Mouse (Mus musculus): Measurements from ENCODE around the gene Eif4e3. TPM values are rescaled to one million over a fixed set of nuclear protein-coding genes. Genes with fewer than 3 reads are reported as not detected.

Gene Eif4e3
- polyA plus RNA-seq, 1 experiment from 2014 or later, result 15.1 TPM

GRCm38 (mm10) chr6:99617415-99617814 lies 49.2 kb downstream of the Eif4e3 start:
- Histone ChIP-seq H3K9ac (replicated peaks; ENCODE audit: low read depth, low read length) (no peak overlapping the region), H3K4me2 (replicated peaks; ENCODE audit: low read depth, low read length) (no peak overlapping the region), H3K4me1 (ENCODE audit: control insufficient read depth, insufficient read depth, low read length) (peaks cover 6% of the 10 kb centered on the region; the same call in 1 of the 2 replicates), H3K9me3 (ENCODE audit: control insufficient read depth, low read depth, low read length) (no peaks in the 10 kb centered on the region), H3K27me3 (ENCODE audit: control insufficient read depth, insufficient read depth, low read length) (no peaks in the 10 kb centered on the region), H3K36me3 (ENCODE audit: control insufficient read depth, insufficient read depth, low read length) (no peaks in the 10 kb centered on the region), H3K27ac (ENCODE audit: low read length) (no peak overlapping the region), H3K4me3 (ENCODE audit: low read depth, low read length) (no peak overlapping the region)
- WGBS, result 90% methylated on average over 1 of the region's 1 CpGs
- ATAC-seq (ENCODE audit: insufficient number of reproducible peaks, insufficient read depth, low FRiP score, low read depth), result no peak

GRCm38 (mm10) chr6:99615272-99615751 lies 51.3 kb downstream of the Eif4e3 start:
- Histone ChIP-seq H3K4me2 (replicated peaks; ENCODE audit: low read depth, low read length) (no peak overlapping the region), H3K9ac (replicated peaks; ENCODE audit: low read depth, low read length) (no peak overlapping the region), H3K9me3 (ENCODE audit: control insufficient read depth, low read depth, low read length) (no peaks in the 10 kb centered on the region), H3K27ac (ENCODE audit: low read length) (no peak overlapping the region), H3K4me3 (ENCODE audit: low read depth, low read length) (no peak overlapping the region), H3K36me3 (ENCODE audit: control insufficient read depth, insufficient read depth, low read length) (no peaks in the 10 kb centered on the region), H3K4me1 (ENCODE audit: control insufficient read depth, insufficient read depth, low read length) (peaks cover 10% of the 10 kb centered on the region; the same call in 1 of the 2 replicates), H3K27me3 (ENCODE audit: control insufficient read depth, insufficient read depth, low read length) (no peaks in the 10 kb centered on the region)
- WGBS, result 27% methylated on average over 10 of the region's 10 CpGs
- no peak for ATAC-seq (ENCODE audit: insufficient number of reproducible peaks, insufficient read depth, low FRiP score, low read depth)

GRCm38 (mm10) chr6:99614566-99615271 lies 51.9 kb downstream of the Eif4e3 start:
- no peak overlapping the region for H3K4me3 ChIP-seq (ENCODE audit: low read depth, low read length)
- H3K27ac ChIP-seq (ENCODE audit: low read length), result no peak overlapping the region
- 38% methylated on average over 17 of the region's 17 CpGs for WGBS
- H3K9me3 ChIP-seq (ENCODE audit: control insufficient read depth, low read depth, low read length), result no peaks in the 10 kb centered on the region
- H3K4me1 ChIP-seq (ENCODE audit: control insufficient read depth, insufficient read depth, low read length), result peaks cover 7% of the 10 kb centered on the region; the same call in 1 of the 2 replicates
- no peak overlapping the region for H3K4me2 ChIP-seq (replicated peaks; ENCODE audit: low read depth, low read length)
- no peaks in the 10 kb centered on the region for H3K27me3 ChIP-seq (ENCODE audit: control insufficient read depth, insufficient read depth, low read length)
- no peak for ATAC-seq (ENCODE audit: insufficient number of reproducible peaks, insufficient read depth, low FRiP score, low read depth)
- H3K36me3 ChIP-seq (ENCODE audit: control insufficient read depth, insufficient read depth, low read length), result no peaks in the 10 kb centered on the region
- H3K9ac ChIP-seq (replicated peaks; ENCODE audit: low read depth, low read length), result no peak overlapping the region

GRCm38 (mm10) chr6:99611866-99612265 lies 54.7 kb downstream of the Eif4e3 start:
- no peak overlapping the region for H3K4me2 ChIP-seq (replicated peaks; ENCODE audit: low read depth, low read length)
- no peak for ATAC-seq (ENCODE audit: insufficient number of reproducible peaks, insufficient read depth, low FRiP score, low read depth)
- H3K4me1 ChIP-seq (ENCODE audit: control insufficient read depth, insufficient read depth, low read length), result peaks cover 7% of the 10 kb centered on the region; the same call in 1 of the 2 replicates
- no peak overlapping the region for H3K9ac ChIP-seq (replicated peaks; ENCODE audit: low read depth, low read length)
- H3K36me3 ChIP-seq (ENCODE audit: control insufficient read depth, insufficient read depth, low read length), result no peaks in the 10 kb centered on the region
- WGBS, result 59% methylated on average over 6 of the region's 6 CpGs
- H3K27ac ChIP-seq (ENCODE audit: low read length), result no peak overlapping the region
- H3K27me3 ChIP-seq (ENCODE audit: control insufficient read depth, insufficient read depth, low read length), result no peaks in the 10 kb centered on the region
- H3K4me3 ChIP-seq (ENCODE audit: low read depth, low read length), result no peak overlapping the region
- H3K9me3 ChIP-seq (ENCODE audit: control insufficient read depth, low read depth, low read length), result no peaks in the 10 kb centered on the region

- no peak overlapping the region for H3K9ac ChIP-seq (replicated peaks; ENCODE audit: low read depth, low read length)
- H3K36me3 ChIP-seq (ENCODE audit: control insufficient read depth, insufficient read depth, low read length), result no peaks in the 10 kb centered on the region
- no peaks in the 10 kb centered on the region for H3K9me3 ChIP-seq (ENCODE audit: control insufficient read depth, low read depth, low read length)
- H3K27ac ChIP-seq (ENCODE audit: low read length), result no peak overlapping the region
- peaks cover 7% of the 10 kb centered on the region; the same call in 1 of the 2 replicates for H3K4me1 ChIP-seq (ENCODE audit: control insufficient read depth, insufficient read depth, low read length)
- H3K4me3 ChIP-seq (ENCODE audit: low read depth, low read length), result no peak overlapping the region
- no peaks in the 10 kb centered on the region for H3K27me3 ChIP-seq (ENCODE audit: control insufficient read depth, insufficient read depth, low read length)
- no peak overlapping the region; the same call in 1 of the 2 replicates for H3K4me2 ChIP-seq (replicated peaks; ENCODE audit: low read depth, low read length)
- ATAC-seq (ENCODE audit: insufficient number of reproducible peaks, insufficient read depth, low FRiP score, low read depth), result no peak
- 39% methylated on average over 14 of the region's 14 CpGs for WGBS
Measured at GRCm38 (mm10) chr6:99610454-99611427, 55.8 kb downstream of the Eif4e3 start.

GRCm38 (mm10) chr6:99606079-99606478 lies 60.5 kb downstream of the Eif4e3 start:
- Histone ChIP-seq H3K4me3 (ENCODE audit: low read depth, low read length) (no peak overlapping the region), H3K4me1 (ENCODE audit: control insufficient read depth, insufficient read depth, low read length) (peaks cover 7% of the 10 kb centered on the region; the same call in 1 of the 2 replicates)

GRCm38 (mm10) chr6:99604758-99605157 lies 61.8 kb downstream of the Eif4e3 start:
- H3K9ac ChIP-seq (replicated peaks; ENCODE audit: low read depth, low read length), result no peak overlapping the region

More at GRCm38 (mm10) chr6:99606079-99606478, 60.5 kb downstream of the Eif4e3 start:
- Histone ChIP-seq H3K27ac (ENCODE audit: low read length) (no peak overlapping the region), H3K9me3 (ENCODE audit: control insufficient read depth, low read depth, low read length) (no peaks in the 10 kb centered on the region), H3K27me3 (ENCODE audit: control insufficient read depth, insufficient read depth, low read length) (no peaks in the 10 kb centered on the region), H3K9ac (replicated peaks; ENCODE audit: low read depth, low read length) (no peak overlapping the region), H3K4me2 (replicated peaks; ENCODE audit: low read depth, low read length) (no peak overlapping the region), H3K36me3 (ENCODE audit: control insufficient read depth, insufficient read depth, low read length) (no peaks in the 10 kb centered on the region)
- no peak for ATAC-seq (ENCODE audit: insufficient number of reproducible peaks, insufficient read depth, low FRiP score, low read depth)
- 79% methylated on average over 7 of the region's 7 CpGs for WGBS

GRCm38 (mm10) chr6:99602434-99602833 lies 64.1 kb downstream of the Eif4e3 start:
- Histone ChIP-seq H3K4me3 (ENCODE audit: low read depth, low read length) (no peak overlapping the region), H3K27ac (ENCODE audit: low read length) (no peak overlapping the region), H3K4me1 (ENCODE audit: control insufficient read depth, insufficient read depth, low read length) (no peaks in the 10 kb centered on the region), H3K9me3 (ENCODE audit: control insufficient read depth, low read depth, low read length) (no peaks in the 10 kb centered on the region), H3K36me3 (ENCODE audit: control insufficient read depth, insufficient read depth, low read length) (no peaks in the 10 kb centered on the region), H3K4me2 (replicated peaks; ENCODE audit: low read depth, low read length) (no peak overlapping the region), H3K27me3 (ENCODE audit: control insufficient read depth, insufficient read depth, low read length) (no peaks in the 10 kb centered on the region), H3K9ac (replicated peaks; ENCODE audit: low read depth, low read length) (no peak overlapping the region)
- ATAC-seq (ENCODE audit: insufficient number of reproducible peaks, insufficient read depth, low FRiP score, low read depth), result no peak
- WGBS, result 94% methylated on average over 7 of the region's 7 CpGs

More at GRCm38 (mm10) chr6:99604758-99605157, 61.8 kb downstream of the Eif4e3 start:
- 37% methylated on average over 2 of the region's 2 CpGs for WGBS
- H3K4me2 ChIP-seq (replicated peaks; ENCODE audit: low read depth, low read length), result no peak overlapping the region
- no peaks in the 10 kb centered on the region for H3K36me3 ChIP-seq (ENCODE audit: control insufficient read depth, insufficient read depth, low read length)
- H3K27ac ChIP-seq (ENCODE audit: low read length), result no peak overlapping the region
- no peak overlapping the region for H3K4me3 ChIP-seq (ENCODE audit: low read depth, low read length)
- no peaks in the 10 kb centered on the region for H3K27me3 ChIP-seq (ENCODE audit: control insufficient read depth, insufficient read depth, low read length)
- ATAC-seq (ENCODE audit: insufficient number of reproducible peaks, insufficient read depth, low FRiP score, low read depth), result no peak
- H3K9me3 ChIP-seq (ENCODE audit: control insufficient read depth, low read depth, low read length), result no peaks in the 10 kb centered on the region
- H3K4me1 ChIP-seq (ENCODE audit: control insufficient read depth, insufficient read depth, low read length), result no peaks in the 10 kb centered on the region

Data from stomach, embryonic 14.5 days (tissue).